Mouse (Mus musculus) urinary bladder, adult 2 months (tissue): Measurements from ENCODE around the gene Gpd1. TPM values are rescaled to one million over a fixed set of nuclear protein-coding genes. Genes with fewer than 3 reads are reported as not detected.
"Not testable (repeated sequence)": the region's sequence is repeated elsewhere in the genome, so short reads cannot be mapped to it uniquely, and the experiment has no call there.

ENCODE experiments used
- DNase-seq: peaks from one replicate; pipeline ENCODE4 v3.0.0; 2022; ENCODE audit warnings: low spot score
- polyA plus RNA-seq: library from polyadenylated mRNA; depleted of rRNA; stranded (reverse); fragments of >200 nt; gene quantifications from 2 replicates; pipeline ENCODE4 v1.2.3, GENCODE M21; 2012; rRNA removed

The Gpd1 gene
- polyA plus RNA-seq, 1 experiment, result 14.9 TPM

DNA sequence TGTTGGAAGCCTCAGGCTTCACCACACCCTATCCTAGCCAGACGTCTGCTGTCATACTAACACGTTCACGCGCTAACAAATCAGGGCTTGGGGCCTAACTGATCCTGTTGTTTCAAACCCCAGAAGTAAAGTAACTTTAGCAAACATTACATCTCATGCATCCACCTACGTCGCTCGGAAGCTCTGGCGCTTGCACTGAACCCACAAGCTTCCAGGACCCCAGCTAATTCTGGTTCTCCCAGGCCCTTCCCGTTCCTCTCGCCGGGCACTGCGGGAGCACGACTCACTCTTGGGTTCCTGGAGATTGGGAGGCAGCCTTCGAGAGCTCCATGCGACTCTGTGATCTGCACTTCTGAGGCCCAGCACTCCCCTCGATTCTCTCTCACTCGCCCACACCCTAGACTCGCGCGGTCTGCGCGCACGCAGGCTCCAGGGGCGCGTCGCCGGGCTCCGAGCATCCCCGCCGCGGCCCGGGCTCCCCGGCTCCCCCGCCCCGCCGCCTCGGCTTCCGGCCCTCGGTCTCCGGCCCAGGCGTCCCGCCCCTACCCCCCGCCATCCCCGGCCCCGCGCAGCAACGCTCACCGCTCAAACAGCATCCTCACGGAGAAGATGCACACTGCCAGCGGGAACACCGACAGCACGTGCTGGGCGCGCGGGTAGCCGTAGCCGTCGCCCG lies 54.4 kb downstream of the Gpd1 start:
- DNase-seq, result no peak

DNA sequence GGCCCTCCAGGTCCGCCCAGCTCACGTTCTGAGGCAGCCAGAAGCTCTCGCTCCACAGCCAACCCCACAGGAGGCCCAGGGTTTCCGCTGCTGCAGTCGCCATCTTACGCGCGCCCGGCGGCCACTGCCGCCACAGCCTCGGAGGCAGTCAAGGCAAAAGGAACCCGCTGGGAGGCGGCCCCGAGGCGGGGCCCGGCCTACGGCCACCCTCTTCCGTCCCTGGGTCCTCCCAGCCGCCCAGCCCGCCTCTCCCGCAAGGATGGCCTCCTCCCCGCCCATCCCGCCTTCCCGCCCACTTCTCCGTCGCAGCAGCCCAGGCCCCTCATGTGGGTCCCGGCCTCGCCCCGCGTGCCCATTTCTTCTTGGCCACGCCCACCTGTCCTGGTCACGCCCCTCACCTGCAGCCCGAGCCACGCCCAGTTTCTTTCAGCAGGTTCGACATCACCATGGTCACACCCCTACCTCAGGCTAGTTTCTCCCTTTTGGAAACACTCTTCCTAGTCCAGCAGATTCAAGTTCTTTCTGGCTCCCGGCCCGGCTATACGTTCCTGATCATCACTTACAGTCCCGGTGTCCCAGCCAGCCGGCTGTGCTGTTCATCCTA lies 55.1 kb downstream of the Gpd1 start:
- peak; percentile 86 for DNase-seq

DNA sequence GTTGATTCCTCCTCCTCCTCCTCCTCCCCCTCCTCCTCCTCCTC lies 55.4 kb downstream of the Gpd1 start, which contains the start of gene Cers5:
TSS of gene Cers5 (minus strand) at position 5 of the 44 bp plus-strand sequence.
- DNase-seq, result not testable (repeated sequence)

DNA sequence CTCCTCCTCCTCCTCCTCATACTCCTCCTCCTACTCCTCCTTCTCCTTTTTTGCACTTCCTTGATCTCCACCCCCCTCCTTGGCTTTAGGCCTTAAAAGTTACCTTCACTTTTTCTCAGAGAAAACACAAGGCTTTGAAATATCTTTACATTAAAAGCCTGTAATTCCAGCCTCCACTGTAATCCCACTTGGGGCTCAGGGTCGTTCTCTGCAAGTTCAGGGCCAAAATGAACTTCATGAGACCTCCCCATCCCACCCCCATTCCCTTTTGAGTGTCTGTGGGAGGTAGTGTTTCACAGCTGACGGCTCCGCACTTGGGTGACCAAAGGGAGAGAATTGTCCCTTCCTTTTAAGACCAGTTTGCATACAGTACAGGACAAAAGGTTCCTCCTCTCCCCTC lies 55.6 kb downstream of the Gpd1 start:
- DNase-seq, result no peak

Other genes starting within 250 kb of the Gpd1 start
- 5.7 and 5.9 TPM in 2 replicates for gene Bcdin3d, start 242.8 kb upstream of the Gpd1 start, polyA plus RNA-seq
- gene Faim2, start 189.3 kb upstream of the Gpd1 start, polyA plus RNA-seq, result 0.22 and 0.57 TPM in 2 replicates
- not detected in 2 replicates for gene Aqp2, start 138.5 kb upstream of the Gpd1 start, polyA plus RNA-seq
- gene Aqp5, start 126.7 kb upstream of the Gpd1 start, polyA plus RNA-seq, result 0.86 and 1.3 TPM in 2 replicates
- 0.03 and 0.07 TPM in 2 replicates for gene Aqp6, start 116.1 kb upstream of the Gpd1 start, polyA plus RNA-seq
- 5.4 and 6.1 TPM in 2 replicates for gene Racgap1, start 65.9 kb upstream of the Gpd1 start, polyA plus RNA-seq
- gene Asic1, start 47.1 kb upstream of the Gpd1 start, polyA plus RNA-seq, result 0.19 and 0.22 TPM in 2 replicates
- 20.4 and 20.5 TPM in 2 replicates for gene Smarcd1, start 15.4 kb upstream of the Gpd1 start, polyA plus RNA-seq
- 0.52 TPM in 1 of 2 replicates, not detected in the other for gene Gm17349, start 12.0 kb upstream of the Gpd1 start, polyA plus RNA-seq
- gene Cox14, start 8.1 kb downstream of the Gpd1 start, polyA plus RNA-seq, result 119 and 162 TPM in 2 replicates
- gene Cers5, start 55.4 kb downstream of the Gpd1 start, polyA plus RNA-seq, result 35.4 and 43.3 TPM in 2 replicates
- 139 and 147 TPM in 2 replicates for gene Lima1, start 157.9 kb downstream of the Gpd1 start, polyA plus RNA-seq
- gene Fam186a, start 249.5 kb downstream of the Gpd1 start, polyA plus RNA-seq, result 0.01 and 0.04 TPM in 2 replicates